Mouse (Mus musculus) thymus, postnatal 14 days (tissue): ENCODE measurements around the gene Trim65.
"Not testable (repeated sequence)": the region's sequence is repeated elsewhere in the genome, so short reads cannot be mapped to it uniquely, and the experiment has no call there.

Experiments
- DNase-seq: peaks from one replicate; pipeline ENCODE4 v3.0.0; 2021

The Trim65 gene

GRCm38 (mm10) chr11:116138096-116138467 lies 7.2 kb upstream of the Trim65 start:
- no peak for DNase-seq

GRCm38 (mm10) chr11:116134171-116134570 lies 3.2 kb upstream of the Trim65 start:
- no peak for DNase-seq

GRCm38 (mm10) chr11:116133497-116133896 lies 2.6 kb upstream of the Trim65 start:
- DNase-seq, result no peak

- peak; percentile 27 for DNase-seq
These were observed 1.7 kb upstream of the Trim65 start for GRCm38 (mm10) chr11:116132366-116133333.

GRCm38 (mm10) chr11:116131349-116132170 lies 632 bp upstream of the Trim65 start:
- DNase-seq, result no peak

GRCm38 (mm10) chr11:116129993-116130487 lies 888 bp downstream of the Trim65 start:
- DNase-seq, result peak; percentile 51

GRCm38 (mm10) chr11:116129091-116129790 lies 1.7 kb downstream of the Trim65 start:
- DNase-seq, result no peak

GRCm38 (mm10) chr11:116127986-116128385 lies 2.9 kb downstream of the Trim65 start:
- DNase-seq, result no peak

GRCm38 (mm10) chr11:116127156-116127980 lies 3.6 kb downstream of the Trim65 start, which contains the start of gene Trim47:
Gene Trim47 (minus strand): TSS chr11:116127210.
- DNase-seq, result no peak

GRCm38 (mm10) chr11:116126261-116126660 lies 4.7 kb downstream of the Trim65 start:
- no peak for DNase-seq

- DNase-seq, result not testable (repeated sequence)
These were observed 9.1 kb downstream of the Trim65 start for GRCm38 (mm10) chr11:116121731-116122245.

GRCm38 (mm10) chr11:116117819-116118218 lies 13.1 kb downstream of the Trim65 start:
- peak; percentile 40 for DNase-seq

GRCm38 (mm10) chr11:116117241-116117640 lies 13.7 kb downstream of the Trim65 start:
- no peak for DNase-seq

GRCm38 (mm10) chr11:116111611-116112203 lies 19.2 kb downstream of the Trim65 start:
- no peak for DNase-seq

- DNase-seq, result no peak
These were observed 19.9 kb downstream of the Trim65 start for GRCm38 (mm10) chr11:116111067-116111466.

GRCm38 (mm10) chr11:116110540-116110939 lies 20.4 kb downstream of the Trim65 start:
- DNase-seq, result no peak

- no peak for DNase-seq
These were observed 20.8 kb downstream of the Trim65 start for GRCm38 (mm10) chr11:116110131-116110530.

- no peak for DNase-seq
These were observed 21.4 kb downstream of the Trim65 start for GRCm38 (mm10) chr11:116109441-116110081.

- no peak for DNase-seq
These were observed 22.3 kb downstream of the Trim65 start for GRCm38 (mm10) chr11:116108464-116109137.

GRCm38 (mm10) chr11:116107777-116108285 lies 23.1 kb downstream of the Trim65 start:
- DNase-seq, result no peak
